Mouse (Mus musculus): ENCODE measurements around the gene Crebzf.

Crebzf gene

DNA sequence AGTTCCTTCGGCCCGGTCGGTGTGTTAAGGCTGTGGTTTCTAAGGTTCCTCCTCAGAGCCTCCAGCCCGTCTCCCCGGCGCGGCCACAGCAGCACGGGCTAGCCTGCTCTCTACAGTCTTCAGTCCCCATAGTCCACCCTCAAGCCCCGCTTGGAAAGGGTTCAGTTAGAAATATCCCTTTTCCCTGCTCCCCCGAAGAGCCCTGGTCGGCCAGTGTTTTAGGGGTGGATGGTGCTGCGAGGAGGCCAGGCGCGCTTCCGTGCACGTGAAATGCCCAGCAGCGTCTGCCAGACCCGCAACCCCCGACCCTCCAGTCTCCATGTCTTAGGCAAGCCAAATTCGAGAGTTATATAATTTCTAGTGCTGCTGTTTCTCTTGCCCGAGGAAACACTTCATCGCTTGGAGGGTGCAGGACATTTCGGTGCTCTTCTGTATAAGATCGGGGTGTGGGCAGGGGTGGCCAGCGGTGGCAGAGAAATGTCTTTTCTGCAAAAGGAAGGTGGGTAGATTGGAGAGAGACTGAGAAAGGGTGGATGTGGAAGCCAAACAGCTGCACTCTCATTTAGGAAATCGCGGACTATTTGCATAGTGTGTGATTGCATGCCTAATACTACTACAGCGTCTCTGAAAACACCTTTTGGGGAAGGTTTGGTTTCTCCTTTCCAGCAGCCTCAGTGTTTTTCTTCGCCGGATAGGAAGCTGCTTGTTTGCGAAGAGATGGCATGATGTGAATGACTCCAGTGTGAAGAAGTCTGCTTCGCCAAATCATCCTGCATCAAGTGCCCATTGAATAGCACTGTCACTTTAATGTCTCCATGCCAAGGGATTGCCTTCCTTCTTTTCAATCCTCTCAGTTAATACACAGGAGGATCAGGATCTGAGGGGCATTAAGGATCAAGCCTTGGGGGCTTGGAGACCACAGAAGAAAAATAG is 34.0 kb downstream of the Crebzf start, which contains the start of gene Dlg2:
Dlg2 (plus strand) TSS at position 360 of the 933 bp plus-strand sequence.
- DNase-seq (ENCODE audit: low read depth), result no peak

DNA sequence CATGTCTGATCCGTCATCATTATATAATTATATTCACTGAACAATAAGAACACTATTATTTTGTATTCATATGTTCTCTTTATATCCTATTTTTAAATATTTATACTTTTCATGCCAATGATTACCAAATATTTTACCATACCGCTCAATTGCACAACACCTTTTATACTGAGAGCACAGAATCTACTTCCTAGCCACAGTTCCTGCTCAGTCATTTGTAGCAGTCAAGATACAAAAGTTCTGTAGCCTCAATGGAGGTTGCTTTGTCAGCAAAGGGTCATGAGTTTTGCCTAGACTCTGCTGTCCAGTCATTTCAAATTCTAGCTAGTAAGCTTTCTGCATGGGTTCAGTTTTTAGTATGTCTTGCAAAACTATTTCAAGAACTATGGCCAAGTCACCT is 40.1 kb downstream of the Crebzf start:
- no peak for DNase-seq (ENCODE audit: low read depth)

All from NIH3T3 (cell line).